Mouse (Mus musculus) granulocyte monocyte progenitor cell, adult 5-6 weeks (primary cell): ENCODE measurements around the gene Tle1. TPM values are rescaled to one million over a fixed set of nuclear protein-coding genes. Genes with fewer than 3 reads are reported as not detected.

Source experiments
- ATAC-seq: replicated peaks from 2 replicates; pipeline ENCODE4 v1.8.0; 2016; ENCODE audit warnings: mild to moderate bottlenecking, moderate TSS enrichment, inconsistent platforms; ENCODE audit not compliant: poor library complexity, severe bottlenecking
- total RNA-seq, 2 experiments: library from RNA; stranded (forward) in 1 of 2; stranded (reverse) in 1 of 2; fragments of 200-712, 200-1000 nt in 1 of 2; fragments of >200 nt in 1 of 2; fragmentation: Nextera tagmentation in 1 of 2; gene quantifications; 2 replicates each; pipeline ENCODE4 v1.2.3; 2014 to 2017

Gene Tle1
- total RNA-seq, 2 experiments from 2014 or later = 8.4 TPM

DNA sequence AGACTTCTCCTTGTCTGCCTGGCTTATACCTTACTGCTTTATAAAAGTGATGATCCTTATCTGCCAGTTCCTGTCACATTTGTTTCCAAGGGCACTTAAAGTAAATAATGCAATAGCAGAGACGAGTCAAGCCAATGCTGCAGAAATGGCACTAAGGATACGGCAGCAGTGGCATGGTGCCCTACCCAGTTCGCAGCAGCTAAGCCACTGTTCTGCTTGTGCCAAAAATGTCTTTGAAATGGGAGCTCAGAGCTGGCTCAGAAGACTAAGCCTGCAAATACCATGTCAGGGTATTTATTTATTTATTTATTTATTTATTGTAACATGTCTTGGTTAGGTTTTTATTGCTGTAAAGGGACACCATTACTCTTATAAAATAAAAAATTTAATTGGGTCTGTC is 132.8 kb downstream of the Tle1 start:
- ATAC-seq = no peak
